Mouse (Mus musculus): ENCODE results near the gene Creb3l2. TPM values are rescaled to one million over a fixed set of nuclear protein-coding genes. Genes with fewer than 3 reads are reported as not detected.

Creb3l2 gene
- polyA plus RNA-seq, 1 experiment = 30.5 TPM

GRCm38 (mm10) chr6:37393263-37393662 lies 48.7 kb downstream of the Creb3l2 start:
- TF ChIP-seq CTCF (IDR thresholded peaks at IDR 0.05; ENCODE audit: extremely low read depth, insufficient read length, insufficient replicate concordance, low read depth, low read length) (no peak), POLR2A (IDR thresholded peaks at IDR 0.05; ENCODE audit: low read depth, low read length) (no peak)
- no peak overlapping the region for H3K4me3 ChIP-seq (ENCODE audit: low read depth, low read length)
- 0 out of 2 replicates have a peak, but pooled peaks cover 1% of the 10 kb centered on the region for H3K36me3 ChIP-seq (ENCODE audit: control insufficient read depth, insufficient read depth, low read length)
- WGBS = 84% methylated on average over 6 of the region's 6 CpGs
- no peak overlapping the region for H3K27ac ChIP-seq (ENCODE audit: insufficient read depth, low read depth, low read length)
- no peaks in the 10 kb centered on the region for H3K27me3 ChIP-seq (ENCODE audit: control insufficient read depth, insufficient read depth, low read length)
- H3K4me1 ChIP-seq (ENCODE audit: control insufficient read depth, insufficient read depth, insufficient read length, low read length) = peaks cover 18% of the 10 kb centered on the region

GRCm38 (mm10) chr6:37392262-37392661 lies 49.7 kb downstream of the Creb3l2 start:
- H3K27me3 ChIP-seq (ENCODE audit: control insufficient read depth, insufficient read depth, low read length) = no peaks in the 10 kb centered on the region
- H3K4me3 ChIP-seq (ENCODE audit: low read depth, low read length) = no peak overlapping the region
- TF ChIP-seq CTCF (IDR thresholded peaks at IDR 0.05; ENCODE audit: extremely low read depth, insufficient read length, insufficient replicate concordance, low read depth, low read length) = no peak
- TF ChIP-seq POLR2A (IDR thresholded peaks at IDR 0.05; ENCODE audit: low read depth, low read length) = no peak
- WGBS = 84% methylated on average over 6 of the region's 6 CpGs
- no peak overlapping the region for H3K27ac ChIP-seq (ENCODE audit: insufficient read depth, low read depth, low read length)
- H3K36me3 ChIP-seq (ENCODE audit: control insufficient read depth, insufficient read depth, low read length) = 0 out of 2 replicates have a peak, but pooled peaks cover 3% of the 10 kb centered on the region
- H3K4me1 ChIP-seq (ENCODE audit: control insufficient read depth, insufficient read depth, insufficient read length, low read length) = peaks cover 15% of the 10 kb centered on the region

GRCm38 (mm10) chr6:37391313-37391712 lies 50.6 kb downstream of the Creb3l2 start:
- 0 out of 2 replicates have a peak, but pooled peaks cover 2% of the 10 kb centered on the region for H3K36me3 ChIP-seq (ENCODE audit: control insufficient read depth, insufficient read depth, low read length)
- 65% methylated on average over 7 of the region's 7 CpGs for WGBS
- no peak overlapping the region for H3K4me3 ChIP-seq (ENCODE audit: low read depth, low read length)
- peaks cover 15% of the 10 kb centered on the region for H3K4me1 ChIP-seq (ENCODE audit: control insufficient read depth, insufficient read depth, insufficient read length, low read length)
- no peaks in the 10 kb centered on the region for H3K27me3 ChIP-seq (ENCODE audit: control insufficient read depth, insufficient read depth, low read length)
- TF ChIP-seq CTCF (IDR thresholded peaks at IDR 0.05; ENCODE audit: extremely low read depth, insufficient read length, insufficient replicate concordance, low read depth, low read length) (no peak), POLR2A (IDR thresholded peaks at IDR 0.05; ENCODE audit: low read depth, low read length) (no peak)
- no peak overlapping the region for H3K27ac ChIP-seq (ENCODE audit: insufficient read depth, low read depth, low read length)

GRCm38 (mm10) chr6:37388960-37389359 lies 53.0 kb downstream of the Creb3l2 start:
- Histone ChIP-seq H3K27ac (ENCODE audit: insufficient read depth, low read depth, low read length) (peak overlapping the region; percentile 82), H3K4me3 (ENCODE audit: low read depth, low read length) (no peak overlapping the region), H3K36me3 (ENCODE audit: control insufficient read depth, insufficient read depth, low read length) (0 out of 2 replicates have a peak, but pooled peaks cover 2% of the 10 kb centered on the region), H3K4me1 (ENCODE audit: control insufficient read depth, insufficient read depth, insufficient read length, low read length) (peaks cover 10% of the 10 kb centered on the region; the same call in 1 of the 2 replicates), H3K27me3 (ENCODE audit: control insufficient read depth, insufficient read depth, low read length) (no peaks in the 10 kb centered on the region)
- WGBS = 31% methylated on average over 8 of the region's 8 CpGs
- TF ChIP-seq POLR2A (IDR thresholded peaks at IDR 0.05; ENCODE audit: low read depth, low read length) (no peak), CTCF (IDR thresholded peaks at IDR 0.05; ENCODE audit: extremely low read depth, insufficient read length, insufficient replicate concordance, low read depth, low read length) (no peak)

GRCm38 (mm10) chr6:37388501-37388900 lies 53.4 kb downstream of the Creb3l2 start:
- TF ChIP-seq CTCF (IDR thresholded peaks at IDR 0.05; ENCODE audit: extremely low read depth, insufficient read length, insufficient replicate concordance, low read depth, low read length) (no peak), POLR2A (IDR thresholded peaks at IDR 0.05; ENCODE audit: low read depth, low read length) (no peak)
- Histone ChIP-seq H3K27me3 (ENCODE audit: control insufficient read depth, insufficient read depth, low read length) (no peaks in the 10 kb centered on the region), H3K4me1 (ENCODE audit: control insufficient read depth, insufficient read depth, insufficient read length, low read length) (peaks cover 10% of the 10 kb centered on the region; the same call in 1 of the 2 replicates), H3K36me3 (ENCODE audit: control insufficient read depth, insufficient read depth, low read length) (0 out of 2 replicates have a peak, but pooled peaks cover 2% of the 10 kb centered on the region), H3K4me3 (ENCODE audit: low read depth, low read length) (no peak overlapping the region), H3K27ac (ENCODE audit: insufficient read depth, low read depth, low read length) (peak overlapping the region; percentile 82)
- 37% methylated on average over 6 of the region's 6 CpGs for WGBS

GRCm38 (mm10) chr6:37387281-37387680 lies 54.7 kb downstream of the Creb3l2 start:
- WGBS = 87% methylated on average over 4 of the region's 4 CpGs
- Histone ChIP-seq H3K4me1 (ENCODE audit: control insufficient read depth, insufficient read depth, insufficient read length, low read length) (peaks cover 10% of the 10 kb centered on the region; the same call in 1 of the 2 replicates), H3K36me3 (ENCODE audit: control insufficient read depth, insufficient read depth, low read length) (0 out of 2 replicates have a peak, but pooled peaks cover 2% of the 10 kb centered on the region), H3K27me3 (ENCODE audit: control insufficient read depth, insufficient read depth, low read length) (no peaks in the 10 kb centered on the region), H3K27ac (ENCODE audit: insufficient read depth, low read depth, low read length) (no peak overlapping the region), H3K4me3 (ENCODE audit: low read depth, low read length) (no peak overlapping the region)
- TF ChIP-seq POLR2A (IDR thresholded peaks at IDR 0.05; ENCODE audit: low read depth, low read length) (no peak), CTCF (IDR thresholded peaks at IDR 0.05; ENCODE audit: extremely low read depth, insufficient read length, insufficient replicate concordance, low read depth, low read length) (no peak)

GRCm38 (mm10) chr6:37385602-37386285 lies 56.2 kb downstream of the Creb3l2 start:
- no peak overlapping the region for H3K4me3 ChIP-seq (ENCODE audit: low read depth, low read length)
- H3K27ac ChIP-seq (ENCODE audit: insufficient read depth, low read depth, low read length) = no peak overlapping the region
- peaks cover 9% of the 10 kb centered on the region; the same call in 1 of the 2 replicates for H3K4me1 ChIP-seq (ENCODE audit: control insufficient read depth, insufficient read depth, insufficient read length, low read length)
- no peak for TF ChIP-seq CTCF (IDR thresholded peaks at IDR 0.05; ENCODE audit: extremely low read depth, insufficient read length, insufficient replicate concordance, low read depth, low read length)
- no peak for TF ChIP-seq POLR2A (IDR thresholded peaks at IDR 0.05; ENCODE audit: low read depth, low read length)
- H3K27me3 ChIP-seq (ENCODE audit: control insufficient read depth, insufficient read depth, low read length) = no peaks in the 10 kb centered on the region
- 0 out of 2 replicates have a peak, but pooled peaks cover 2% of the 10 kb centered on the region for H3K36me3 ChIP-seq (ENCODE audit: control insufficient read depth, insufficient read depth, low read length)
- WGBS = 76% methylated on average over 2 of the region's 2 CpGs
